Mouse (Mus musculus): Measurements from ENCODE around the gene Tgtp1. TPM values are rescaled to one million over a fixed set of nuclear protein-coding genes. Genes with fewer than 3 reads are reported as not detected.
"Not testable (repeated sequence)": the region's sequence is repeated elsewhere in the genome, so short reads cannot be mapped to it uniquely, and the experiment has no call there.

The Tgtp1 gene
- polyA plus RNA-seq, 1 experiment from 2014 or later: 2.0 TPM

- not testable (repeated sequence) for H3K4me3 ChIP-seq (replicated peaks); H3K36me3 ChIP-seq; H3K27me3 ChIP-seq (replicated peaks); H3K4me1 ChIP-seq; H3K9ac ChIP-seq; ATAC-seq (ENCODE audit: insufficient read depth, low FRiP score, low read depth); H3K4me2 ChIP-seq; H3K9me3 ChIP-seq; H3K27ac ChIP-seq
- WGBS: no CpG with 5 or more reads among the region's 1 CpGs
Observed at GRCm38 (mm10) chr11:48978240-48978939, 15.6 kb downstream of the Tgtp1 start, which contains the start of gene Olfr56. TSS of gene Olfr56 (plus strand) at chr11:48978889.

GRCm38 (mm10) chr11:48974686-48975085 lies 19.3 kb downstream of the Tgtp1 start:
- ATAC-seq (ENCODE audit: insufficient read depth, low FRiP score, low read depth); H3K27me3 ChIP-seq (replicated peaks); H3K36me3 ChIP-seq; H3K4me3 ChIP-seq (replicated peaks); H3K4me2 ChIP-seq; H3K9ac ChIP-seq; H3K9me3 ChIP-seq; H3K27ac ChIP-seq; H3K4me1 ChIP-seq: not testable (repeated sequence)
- no CpG with 5 or more reads among the region's 1 CpGs for WGBS

DNA sequence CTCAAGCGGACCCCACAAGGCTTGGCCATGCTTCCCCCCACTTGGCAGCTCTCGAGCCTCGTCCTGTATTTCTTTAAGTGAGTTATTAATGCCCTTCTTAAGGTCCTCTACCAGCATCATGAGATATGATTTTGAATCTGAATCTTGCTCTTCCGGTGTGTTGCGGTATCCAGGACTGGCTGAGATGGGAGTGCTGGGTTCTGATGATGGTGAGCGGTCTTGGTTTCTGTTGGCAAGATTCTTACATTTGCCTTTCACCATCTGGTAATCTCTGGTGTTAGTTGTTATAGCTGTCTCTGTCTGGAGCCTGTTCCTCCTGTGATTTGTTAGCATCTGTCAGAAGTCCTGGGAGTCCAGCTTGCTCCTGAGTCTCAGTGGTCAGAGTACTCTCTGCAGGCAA lies 47.9 kb downstream of the Tgtp1 start, which contains the start of gene Psme2b:
TSS of gene Psme2b (minus strand) at position 101 of the 400 bp plus-strand sequence.
- not testable (repeated sequence) for H3K27ac ChIP-seq; H3K9me3 ChIP-seq; H3K36me3 ChIP-seq; H3K9ac ChIP-seq; H3K4me1 ChIP-seq; ATAC-seq (ENCODE audit: insufficient read depth, low FRiP score, low read depth); H3K4me3 ChIP-seq (replicated peaks); H3K27me3 ChIP-seq (replicated peaks); H3K4me2 ChIP-seq
- WGBS: 84% methylated on average over 6 of the region's 6 CpGs

DNA sequence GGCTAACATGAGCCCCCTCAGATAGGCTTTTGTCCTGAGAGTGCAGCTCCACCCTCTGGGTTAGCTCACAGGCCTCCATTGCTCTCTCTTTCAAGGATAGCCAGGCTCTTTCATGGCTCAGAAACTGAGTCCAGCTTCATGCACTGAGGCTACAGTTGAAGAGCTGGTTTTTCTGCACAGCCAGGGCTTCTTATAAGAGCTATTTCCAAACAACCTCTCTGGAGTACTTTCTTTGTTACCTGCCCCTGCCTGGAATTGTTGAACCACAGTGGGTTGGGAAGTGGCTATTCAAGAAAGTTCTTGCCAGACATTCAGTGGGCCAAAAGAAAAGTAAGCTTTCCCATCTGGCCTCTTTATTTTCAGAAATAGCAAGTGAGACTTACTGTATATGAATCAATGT lies 54.7 kb downstream of the Tgtp1 start:
- not testable (repeated sequence) for ATAC-seq (ENCODE audit: insufficient read depth, low FRiP score, low read depth); H3K9me3 ChIP-seq

More for the DNA sequence above, 54.7 kb downstream of the Tgtp1 start:
- H3K4me2 ChIP-seq; H3K27me3 ChIP-seq (replicated peaks); H3K27ac ChIP-seq; H3K36me3 ChIP-seq; H3K9ac ChIP-seq; H3K4me3 ChIP-seq (replicated peaks); H3K4me1 ChIP-seq: not testable (repeated sequence)

Other genes starting within 250 kb of the Tgtp1 start
- gene Rack1, start 193.8 kb downstream of the Tgtp1 start, polyA plus RNA-seq (2015; fragmentation: Nextera tagmentation; extraction: Ambion mirVana): 732 and 736 TPM in 2 replicates
- gene Trim41, start 176.8 kb downstream of the Tgtp1 start, polyA plus RNA-seq (2015; fragmentation: Nextera tagmentation; extraction: Ambion mirVana): 5.0 and 6.7 TPM in 2 replicates
- 2.3 and 2.5 TPM in 2 replicates for gene Trim7, start 168.0 kb downstream of the Tgtp1 start, polyA plus RNA-seq (2015; fragmentation: Nextera tagmentation; extraction: Ambion mirVana)
- 10.3 and 16.4 TPM in 2 replicates for gene Gm12184, start 167.5 kb downstream of the Tgtp1 start, polyA plus RNA-seq (2015; fragmentation: Nextera tagmentation; extraction: Ambion mirVana)
- gene Irgm1, start 122.5 kb downstream of the Tgtp1 start, polyA plus RNA-seq (2015; fragmentation: Nextera tagmentation; extraction: Ambion mirVana): 12.8 and 14.3 TPM in 2 replicates
- gene Gm5431, start 92.0 kb downstream of the Tgtp1 start, polyA plus RNA-seq (2015; fragmentation: Nextera tagmentation; extraction: Ambion mirVana): 0.24 and 0.37 TPM in 2 replicates
- gene Psme2b, start 48.0 kb downstream of the Tgtp1 start, polyA plus RNA-seq (2015; fragmentation: Nextera tagmentation; extraction: Ambion mirVana): 3.5 and 14.5 TPM in 2 replicates
- gene Olfr56, start 15.3 kb downstream of the Tgtp1 start, polyA plus RNA-seq (2015; fragmentation: Nextera tagmentation; extraction: Ambion mirVana): not detected in 2 replicates
- 0.70 and 0.77 TPM in 2 replicates for gene 9930111J21Rik1, start 14.8 kb downstream of the Tgtp1 start, polyA plus RNA-seq (2015; fragmentation: Nextera tagmentation; extraction: Ambion mirVana)
- gene Gm12185, start 1.9 kb downstream of the Tgtp1 start, polyA plus RNA-seq (2015; fragmentation: Nextera tagmentation; extraction: Ambion mirVana): 0.03 TPM in 1 of 2 replicates, not detected in the other
- 0.96 and 0.98 TPM in 2 replicates for gene 9930111J21Rik2, start 57.1 kb upstream of the Tgtp1 start, polyA plus RNA-seq (2015; fragmentation: Nextera tagmentation; extraction: Ambion mirVana)
- gene Tgtp2, start 70.0 kb upstream of the Tgtp1 start, polyA plus RNA-seq (2015; fragmentation: Nextera tagmentation; extraction: Ambion mirVana): 0.14 and 1.1 TPM in 2 replicates
- 2.0 and 2.3 TPM in 2 replicates for gene Ifi47, start 82.4 kb upstream of the Tgtp1 start, polyA plus RNA-seq (2015; fragmentation: Nextera tagmentation; extraction: Ambion mirVana)
- 0.14 TPM in 1 of 2 replicates, not detected in the other for gene Olfr1396, start 120.7 kb upstream of the Tgtp1 start, polyA plus RNA-seq (2015; fragmentation: Nextera tagmentation; extraction: Ambion mirVana)
- gene Olfr1395, start 148.1 kb upstream of the Tgtp1 start, polyA plus RNA-seq (2015; fragmentation: Nextera tagmentation; extraction: Ambion mirVana): not detected in 2 replicates
- gene Olfr1394, start 160.2 kb upstream of the Tgtp1 start, polyA plus RNA-seq (2015; fragmentation: Nextera tagmentation; extraction: Ambion mirVana): not detected in 2 replicates
- gene Btnl9, start 193.0 kb upstream of the Tgtp1 start, polyA plus RNA-seq (2015; fragmentation: Nextera tagmentation; extraction: Ambion mirVana): 1.7 and 2.5 TPM in 2 replicates
- 31.0 and 34.2 TPM in 2 replicates for gene Zfp62, start 209.1 kb upstream of the Tgtp1 start, polyA plus RNA-seq (2015; fragmentation: Nextera tagmentation; extraction: Ambion mirVana)

Data from stomach, embryonic 15.5 days (tissue).